ENCODE assay signal across 16 mouse cellular contexts in genomic region chr14:108334879-108335278, GRCm38 (mm10).
"Had no signal": no experiment of that assay in that cellular context is flagged by ENCODE, and none has a peak within 500 bp of the region (broad histone marks: within the 10 kb centered on the region; RNA-seq: fewer than 3 reads in every experiment).

No protein-coding gene starts in this region.

- H3K4me3 ChIP-seq: neural tube, embryonic 13.5 days; neural tube, embryonic 15.5 days; stomach, embryonic 15.5 days had no signal

- H3K36me3 ChIP-seq: neural tube, embryonic 13.5 days; neural tube, embryonic 15.5 days; stomach, embryonic 15.5 days had no signal

- H3K27ac ChIP-seq: neural tube, embryonic 13.5 days; neural tube, embryonic 15.5 days; stomach, embryonic 15.5 days; stomach, postnatal 0 days had no signal

- H3K9me3 ChIP-seq: neural tube, embryonic 13.5 days; neural tube, embryonic 15.5 days; stomach, embryonic 15.5 days had no signal

- H3K4me1 ChIP-seq: neural tube, embryonic 13.5 days; neural tube, embryonic 15.5 days; stomach, embryonic 15.5 days had no signal

- H3K9ac ChIP-seq: neural tube, embryonic 13.5 days; neural tube, embryonic 15.5 days; stomach, embryonic 15.5 days had no signal

- DNase-seq: retina, postnatal 1 day; right cerebral cortex, adult 18-20 months; right cerebral cortex, postnatal 14 days; right cerebral cortex, postnatal 25 days; right cerebral cortex, postnatal 4 days; spleen, adult 18-20 months; thymus, adult 18-20 months; thymus, adult 2 months; thymus, postnatal 14 days; thymus, postnatal 25 days; thymus, postnatal 36 days; thymus, postnatal 4 days had no signal

- H3K27me3 ChIP-seq: neural tube, embryonic 13.5 days; neural tube, embryonic 15.5 days; stomach, embryonic 15.5 days had no signal
